Mouse (Mus musculus) central nervous system, embryonic 14 days (tissue): ENCODE results near the gene Mrpl41. TPM values are rescaled to one million over a fixed set of nuclear protein-coding genes. Genes with fewer than 3 reads are reported as not detected.

Source experiments
- polyA plus RNA-seq: library from polyadenylated mRNA; depleted of rRNA; stranded (reverse); fragments of >200 nt; gene quantifications from 2 replicates; pipeline ENCODE4 v1.2.3, GENCODE M21; 2012; rRNA removed

Mrpl41 gene
- 109 and 115 TPM in 2 replicates for polyA plus RNA-seq

DNA sequence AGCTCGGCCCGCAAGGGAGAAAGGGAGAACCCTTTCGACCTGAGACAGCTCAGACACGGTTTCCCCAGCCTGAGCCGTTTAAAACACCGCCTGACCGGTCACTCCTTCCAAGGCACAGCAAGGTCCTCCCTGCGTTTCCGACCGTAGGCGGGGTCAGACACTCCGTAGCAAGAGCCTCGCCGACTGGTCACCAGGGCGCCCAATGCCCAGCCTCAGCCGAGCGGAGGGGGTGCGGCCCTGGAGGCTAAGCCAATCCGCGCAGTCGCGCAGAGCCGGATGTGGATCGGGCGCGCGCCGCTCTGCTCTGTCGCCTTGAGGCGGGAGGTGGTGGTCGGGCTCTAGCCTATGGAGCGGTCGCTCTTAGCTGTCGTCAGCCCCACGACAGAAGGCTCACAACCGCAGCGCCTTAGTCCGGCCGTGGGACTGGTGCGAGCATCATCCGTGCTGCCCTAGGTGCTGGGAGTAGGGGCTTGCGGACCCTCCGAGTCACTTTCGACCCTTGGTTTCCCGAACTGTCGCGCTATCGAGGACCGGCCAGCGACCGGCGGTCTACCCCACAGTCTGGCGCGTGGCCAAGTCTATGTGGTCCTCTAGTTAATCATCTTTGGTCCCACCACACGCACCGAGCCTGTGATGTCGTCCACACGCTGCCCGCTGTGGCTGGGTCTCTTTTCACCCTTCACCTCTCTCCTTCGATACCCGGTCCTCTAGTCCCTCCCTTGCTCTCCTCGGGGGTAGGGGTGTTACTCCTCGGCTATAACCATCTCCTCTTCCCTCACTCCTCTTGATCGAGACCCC lies at the start of gene Mrpl41:
Gene Mrpl41 (minus strand): TSS at position 193 of the 798 bp plus-strand sequence.

DNA sequence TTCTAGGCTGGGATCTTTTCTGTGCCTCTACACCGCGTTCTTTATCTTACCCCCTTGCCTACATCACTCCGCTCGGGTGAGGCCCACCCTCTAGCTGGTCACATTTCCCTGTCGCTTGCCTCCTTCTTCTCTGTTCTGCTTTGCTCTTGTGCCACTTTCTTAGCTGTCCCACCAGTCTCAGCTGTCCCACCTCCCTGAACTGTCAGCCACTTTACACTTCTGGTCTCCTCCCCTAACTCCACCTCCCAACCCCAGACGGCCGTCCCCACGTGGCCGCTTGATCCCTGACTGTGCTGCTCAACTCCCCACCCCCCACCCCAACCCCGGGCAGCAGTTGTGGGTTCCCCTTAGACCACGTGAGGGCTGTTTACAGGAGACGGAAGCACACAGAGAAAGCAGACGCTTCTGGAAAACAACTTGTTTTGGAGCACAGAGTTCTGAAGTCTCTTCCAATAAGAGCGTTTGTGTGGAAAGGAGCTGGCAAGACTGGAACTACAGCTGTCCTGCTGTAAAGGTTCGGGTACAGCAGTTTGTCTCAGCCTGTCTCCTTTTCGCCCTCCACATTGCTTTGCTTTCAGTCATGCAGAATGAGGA lies 903 bp upstream of the Mrpl41 start, which contains the start of gene Pnpla7:
Gene Pnpla7 (plus strand): TSS at position 330 of the 594 bp plus-strand sequence.

DNA sequence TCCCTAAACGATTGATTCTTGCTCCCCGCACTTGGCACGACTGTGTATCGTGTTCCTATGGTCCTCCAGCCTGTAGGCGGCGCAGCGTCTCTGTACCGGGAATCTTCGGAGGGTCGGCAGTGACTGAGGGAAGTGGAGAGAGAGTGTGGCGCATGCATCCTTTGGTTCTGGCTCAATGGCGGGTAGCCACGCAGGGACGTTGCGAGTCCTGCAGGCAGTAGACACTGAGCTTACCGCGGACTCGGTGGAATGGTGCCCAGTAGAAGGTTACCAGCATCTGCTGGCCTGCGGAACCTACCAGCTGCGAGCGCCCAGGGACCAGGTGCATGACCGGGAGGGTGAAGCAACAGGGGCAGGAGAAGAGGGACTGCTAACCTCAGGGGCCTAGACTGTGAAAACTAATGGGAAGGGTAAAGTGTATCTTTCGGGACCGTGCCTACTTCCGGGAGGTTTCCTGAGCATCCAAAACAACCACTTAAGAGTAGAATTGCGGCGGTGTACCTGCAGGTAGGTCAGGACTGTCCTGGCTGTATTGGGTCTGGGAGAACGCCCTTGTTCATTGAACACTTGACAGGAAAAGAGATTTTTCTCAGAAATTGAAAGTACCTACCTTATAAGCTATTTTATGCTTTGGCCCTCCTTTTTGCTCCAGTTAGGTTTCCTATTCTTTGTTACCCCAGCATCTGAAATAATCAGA lies 12.4 kb downstream of the Mrpl41 start, which contains the start of gene Dph7:
Gene Dph7 (plus strand): TSS at position 97 of the 697 bp plus-strand sequence.

DNA sequence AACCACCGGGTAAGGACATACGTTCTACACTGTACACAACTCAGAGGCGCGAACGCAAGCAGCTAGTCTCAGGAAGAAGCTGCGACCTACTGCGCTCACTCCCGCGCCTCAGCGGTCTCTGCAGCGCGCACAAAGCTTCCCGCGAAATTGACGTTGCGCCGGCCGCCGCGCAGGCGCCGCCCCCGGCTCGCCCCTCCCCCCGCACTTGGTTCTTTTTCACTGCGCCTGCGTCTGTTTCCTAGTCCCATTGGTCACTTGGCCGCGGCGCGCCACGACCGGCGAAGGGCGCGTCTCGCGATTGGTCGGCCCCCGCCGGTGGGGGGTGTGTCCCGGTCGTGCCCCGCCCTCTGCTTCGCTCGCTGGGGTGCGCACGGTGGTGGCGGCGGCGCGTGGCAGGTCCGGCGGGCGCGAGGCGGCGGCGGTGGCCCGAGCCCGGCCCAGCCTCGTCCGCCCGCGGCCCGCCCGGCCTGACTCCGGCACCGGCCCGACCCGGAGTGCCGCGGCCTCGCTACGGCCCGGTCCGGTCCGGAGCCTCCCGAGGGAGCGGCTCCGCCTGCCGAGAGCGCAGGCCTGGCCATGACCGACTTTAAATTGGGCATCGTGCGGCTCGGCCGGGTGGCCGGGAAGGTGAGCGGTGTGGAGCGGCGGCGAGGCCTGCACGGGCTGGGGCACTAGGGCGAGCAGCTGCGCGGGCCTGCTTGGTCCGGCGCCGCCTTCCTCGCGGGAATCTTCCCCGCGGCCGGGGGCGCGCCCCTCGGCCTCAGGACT lies 25.3 kb downstream of the Mrpl41 start, which contains the start of gene Zmynd19:
Gene Zmynd19 (plus strand): TSS at position 372 of the 768 bp plus-strand sequence.

DNA sequence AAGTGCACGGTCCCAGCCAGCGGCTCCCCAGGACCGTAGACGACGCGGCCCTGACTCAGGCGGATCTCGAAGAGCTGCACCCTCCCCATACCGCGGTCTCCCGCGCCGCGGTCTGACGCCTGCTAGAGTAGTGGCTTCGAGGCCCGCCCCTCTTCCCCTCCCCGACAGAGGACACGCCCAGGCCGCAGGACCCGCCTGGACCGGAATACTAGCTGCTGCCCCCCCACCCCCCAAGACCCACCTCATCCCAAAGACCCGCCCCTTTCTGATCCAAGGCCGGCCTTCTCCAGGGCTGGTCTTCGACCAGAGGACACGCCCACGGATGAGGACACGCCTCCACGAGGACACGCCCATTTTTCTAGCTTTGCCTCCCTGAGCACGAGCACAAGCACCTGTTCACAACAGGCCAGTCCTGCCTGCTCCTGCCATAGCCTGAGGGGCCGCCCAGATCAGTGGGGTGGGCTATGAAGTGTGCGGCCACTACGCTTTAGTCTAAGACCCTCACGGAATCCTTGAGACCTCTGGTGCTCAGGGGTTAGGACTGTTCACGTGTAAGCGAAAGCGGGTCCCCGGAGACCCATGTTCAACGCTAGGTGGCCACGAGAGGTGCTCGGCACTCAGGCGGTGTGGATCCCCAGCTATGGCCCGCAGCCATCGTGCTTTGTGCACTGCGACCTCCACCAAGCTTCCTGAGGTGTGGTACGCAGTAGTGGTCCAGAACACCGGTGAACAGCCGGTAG lies 39.7 kb downstream of the Mrpl41 start, which contains the start of gene Arrdc1:
Gene Arrdc1 (minus strand): TSS at position 196 of the 740 bp plus-strand sequence.

Other genes with a start within 250 kb of the Mrpl41 start
- gene Cacna1b, start 211.9 kb downstream of the Mrpl41 start, polyA plus RNA-seq = 43.4 and 59.1 TPM in 2 replicates
- 121 and 131 TPM in 2 replicates for gene Ehmt1, start 55.5 kb downstream of the Mrpl41 start, polyA plus RNA-seq
- gene Arrdc1, start 39.8 kb downstream of the Mrpl41 start, polyA plus RNA-seq = 56.1 and 59.7 TPM in 2 replicates
- 37.8 and 41.6 TPM in 2 replicates for gene Zmynd19, start 25.3 kb downstream of the Mrpl41 start, polyA plus RNA-seq
- gene Dph7, start 12.7 kb downstream of the Mrpl41 start, polyA plus RNA-seq = 36.8 TPM in 2 replicates
- 6.6 and 6.9 TPM in 2 replicates for gene Pnpla7, start 935 bp upstream of the Mrpl41 start, polyA plus RNA-seq
- gene Nsmf, start 79.3 kb upstream of the Mrpl41 start, polyA plus RNA-seq = 192 and 216 TPM in 2 replicates
- gene Entpd8, start 105.2 kb upstream of the Mrpl41 start, polyA plus RNA-seq = 0.07 TPM in 1 of 2 replicates, not detected in the other
- gene Noxa1, start 120.1 kb upstream of the Mrpl41 start, polyA plus RNA-seq = 0.24 TPM in 1 of 2 replicates, not detected in the other
- gene Nrarp, start 205.7 kb upstream of the Mrpl41 start, polyA plus RNA-seq = 37.0 and 53.2 TPM in 2 replicates
- gene Tor4a, start 221.8 kb upstream of the Mrpl41 start, polyA plus RNA-seq = 1.8 and 2.2 TPM in 2 replicates
- gene Nelfb, start 236.4 kb upstream of the Mrpl41 start, polyA plus RNA-seq = 79.8 and 89.6 TPM in 2 replicates
- gene Stpg3, start 239.5 kb upstream of the Mrpl41 start, polyA plus RNA-seq = not detected in 2 replicates
- 0.13 and 0.33 TPM in 2 replicates for gene Fam166a, start 243.6 kb upstream of the Mrpl41 start, polyA plus RNA-seq
- gene Tubb4b, start 249.6 kb upstream of the Mrpl41 start, polyA plus RNA-seq = 415 and 443 TPM in 2 replicates